Mouse (Mus musculus) CH12.LX (cell line): Measurements from ENCODE around the gene Ctnnd2. TPM values are rescaled to one million over a fixed set of nuclear protein-coding genes. Genes with fewer than 3 reads are reported as not detected.

Source experiments
- DNase-seq: peaks from one replicate; pipeline ENCODE4 v3.0.0-alpha.2; 2013; ENCODE audit errors: extremely low read depth
- H3K27ac ChIP-seq: 2 replicates; pipeline ENCODE4 v1.5.1; 2012; ENCODE audit warnings: low read depth, mild to moderate bottlenecking, control low read depth, moderate library complexity; ENCODE audit not compliant: insufficient read depth
- H3K27me3 ChIP-seq: replicated peaks from 2 replicates; pipeline ENCODE3; 2012; ENCODE audit warnings: inconsistent platforms
- H3K36me3 ChIP-seq, 2 experiments: replicated peaks in 1 of 2; 2 replicates each; pipeline versions ENCODE3 to v1.6.1; 2012; ENCODE audit warnings: inconsistent platforms in 1 of 2, low read length in 1 of 2, mild to moderate bottlenecking in 1 of 2, mixed read lengths in 1 of 2, moderate library complexity in 1 of 2; ENCODE audit not compliant: control insufficient read depth in 1 of 2, insufficient read depth in 1 of 2
- H3K4me1 ChIP-seq, 2 experiments: 2 replicates each; pipeline ENCODE4 v1.6.1; 2012; ENCODE audit warnings: inconsistent platforms in 1 of 2, moderate library complexity in 1 of 2; ENCODE audit not compliant: insufficient read depth in 2 of 2, control insufficient read depth in 1 of 2
- H3K4me2 ChIP-seq: 2 replicates; pipeline ENCODE4 v1.6.1; 2012; ENCODE audit warnings: low read depth, mild to moderate bottlenecking, control low read depth; ENCODE audit not compliant: poor library complexity, insufficient read depth, severe bottlenecking
- H3K4me3 ChIP-seq, 3 experiments: fragments of 150-350 bp in 1 of 3; sonication (generic) in 1 of 3; replicated peaks in 1 of 3; 2 replicates each; pipeline versions ENCODE3 to v1.5.1; 2011 to 2012; ENCODE audit warnings: low read depth in 2 of 3, low read length in 2 of 3, mild to moderate bottlenecking in 2 of 3, moderate library complexity in 2 of 3, control low read depth in 1 of 3, improper control_type of control experiment in 1 of 3, inconsistent platforms in 1 of 3, mixed read lengths in 1 of 3; ENCODE audit not compliant: poor library complexity in 1 of 3
- H3K79me2 ChIP-seq: replicated peaks from 2 replicates; pipeline ENCODE4 v1.6.1; 2012; ENCODE audit warnings: mild to moderate bottlenecking, moderate library complexity; ENCODE audit not compliant: control insufficient read depth, poor library complexity, insufficient read depth, severe bottlenecking; ENCODE audit errors: extremely low read depth
- H3K9ac ChIP-seq: 2 replicates; pipeline ENCODE4 v1.6.1; 2012; ENCODE audit warnings: low read depth, mild to moderate bottlenecking, control low read depth, moderate library complexity; ENCODE audit not compliant: insufficient read depth
- H3K9me3 ChIP-seq: replicated peaks from 2 replicates; pipeline ENCODE3; 2012; ENCODE audit warnings: low read length, inconsistent platforms, mixed read lengths
- BHLHE40 ChIP-seq: IDR thresholded peaks from 2 replicates; pipeline ENCODE4 v1.6.1; 2011; ENCODE audit warnings: mild to moderate bottlenecking, low read depth, low read length, improper control_type of control experiment
- CHD2 ChIP-seq: IDR thresholded peaks from 2 replicates; pipeline ENCODE4 v1.6.1; 2011; ENCODE audit warnings: low read length, improper control_type of control experiment
- ELF1 ChIP-seq: IDR thresholded peaks from 2 replicates; pipeline ENCODE4 v1.6.1; 2014; ENCODE audit warnings: low read depth, mild to moderate bottlenecking, inconsistent platforms, low read length, improper control_type of control experiment
- EP300 ChIP-seq: IDR thresholded peaks from 2 replicates; pipeline ENCODE4 v1.6.1; 2011; ENCODE audit warnings: low read length, improper control_type of control experiment
- ETS1 ChIP-seq: conservative IDR thresholded peaks from 2 replicates; pipeline ENCODE4 v1.6.1; 2012; ENCODE audit warnings: low read depth, mild to moderate bottlenecking, inconsistent platforms, low read length, improper control_type of control experiment, moderate library complexity
- MAFK ChIP-seq: IDR thresholded peaks from 2 replicates; pipeline ENCODE4 v1.6.1; 2011; ENCODE audit warnings: low read length, improper control_type of control experiment; ENCODE audit not compliant: insufficient replicate concordance
- MAX ChIP-seq: IDR thresholded peaks from 2 replicates; pipeline ENCODE4 v1.6.1; 2011; ENCODE audit warnings: low read length, improper control_type of control experiment
- MAZ ChIP-seq: IDR thresholded peaks from 2 replicates; pipeline ENCODE4 v1.6.1; 2012; ENCODE audit warnings: low read depth, mild to moderate bottlenecking, inconsistent platforms, low read length, improper control_type of control experiment, moderate library complexity
- MEF2A ChIP-seq: IDR thresholded peaks from 2 replicates; pipeline ENCODE4 v1.6.1; 2014; ENCODE audit warnings: low read depth, mild to moderate bottlenecking, inconsistent platforms, low read length, improper control_type of control experiment, borderline replicate concordance
- MXI1 ChIP-seq: IDR thresholded peaks from 2 replicates; pipeline ENCODE4 v1.6.1; 2011; ENCODE audit warnings: mild to moderate bottlenecking, low read depth, low read length, improper control_type of control experiment
- POLR2AphosphoS2 ChIP-seq: IDR thresholded peaks from 2 replicates; pipeline ENCODE4 v1.6.1; 2011; ENCODE audit warnings: low read depth, low read length, improper control_type of control experiment
- RAD21 ChIP-seq: IDR thresholded peaks from 2 replicates; pipeline ENCODE4 v1.6.1; 2011; ENCODE audit warnings: low read depth, mild to moderate bottlenecking, low read length, improper control_type of control experiment, moderate library complexity
- RCOR1 ChIP-seq: conservative IDR thresholded peaks from 2 replicates; pipeline ENCODE4 v1.6.1; 2012; ENCODE audit warnings: low read depth, mild to moderate bottlenecking, inconsistent platforms, low read length, improper control_type of control experiment
- SMC3 ChIP-seq: IDR thresholded peaks from 2 replicates; pipeline ENCODE4 v1.6.1; 2011; ENCODE audit warnings: low read depth, low read length, improper control_type of control experiment
- TBP ChIP-seq: conservative IDR thresholded peaks from 2 replicates; pipeline ENCODE4 v1.6.1; 2011; ENCODE audit warnings: low read depth, low read length, improper control_type of control experiment
- TCF12 ChIP-seq: IDR thresholded peaks from 2 replicates; pipeline ENCODE4 v1.6.1; 2014; ENCODE audit warnings: low read depth, mild to moderate bottlenecking, inconsistent platforms, low read length, improper control_type of control experiment
- UBTF ChIP-seq: IDR thresholded peaks from 2 replicates; pipeline ENCODE4 v1.6.1; 2012; ENCODE audit warnings: low read depth, mild to moderate bottlenecking, inconsistent platforms, low read length, improper control_type of control experiment, moderate library complexity
- USF2 ChIP-seq: conservative IDR thresholded peaks from 2 replicates; pipeline ENCODE4 v1.6.1; 2011; ENCODE audit warnings: low read depth, low read length, improper control_type of control experiment
- ZC3H11A ChIP-seq: IDR thresholded peaks from 2 replicates; pipeline ENCODE4 v1.6.1; 2012; ENCODE audit warnings: low read depth, mild to moderate bottlenecking, inconsistent platforms, low read length, improper control_type of control experiment
- ZKSCAN1 ChIP-seq: IDR thresholded peaks from 2 replicates; pipeline ENCODE4 v1.6.1; 2012; ENCODE audit warnings: low read depth, inconsistent platforms, low read length, improper control_type of control experiment, borderline replicate concordance
- ZMIZ1 ChIP-seq: IDR thresholded peaks from 2 replicates; pipeline ENCODE4 v1.6.1; 2012; ENCODE audit warnings: low read depth, mild to moderate bottlenecking, inconsistent platforms, low read length, improper control_type of control experiment
- ZNF384 ChIP-seq: IDR thresholded peaks from 2 replicates; pipeline ENCODE4 v1.6.1; 2012; ENCODE audit warnings: low read depth, low read length, improper control_type of control experiment, inconsistent platforms
- dilution Hi-C: fragments of 300-500 bp; cut with MboI; formaldehyde crosslinking; loops from 2 replicates; pipeline ENCODE4 v1.14.3; 2020; ENCODE audit warnings: low sequenced_read_pairs; ENCODE audit not compliant: extremely low pct_unique_long_range_greater_than_20kb, extremely low pct_ligation_motif_present
- in situ Hi-C: fragments of 300-500 bp; cut with MboI; formaldehyde crosslinking; loops from 3 replicates; pipeline ENCODE4 v1.14.3; 2019; ENCODE audit warnings: low sequenced_read_pairs, low pct_ligation_motif_present, low pct_unique_long_range_greater_than_20kb, mixed read lengths
- polyA plus RNA-seq: library from polyadenylated mRNA; unstranded; fragments of >175 nt; gene quantifications from 2 replicates; pipeline ENCODE4 v1.2.1, GENCODE M21; 2012; ENCODE audit warnings: low read depth; ENCODE audit not compliant: insufficient read length
- total RNA-seq, 2 experiments: library from RNA; depleted of rRNA; stranded (reverse); fragments of 300-350 nt in 1 of 2; fragments of >200 nt in 1 of 2; gene quantifications; 2 replicates each; pipeline ENCODE4 v1.2.3; 2012 to 2014

Ctnnd2 gene
- total and polyA plus RNA-seq, 3 experiments: 0.23 TPM; not detected in 2

DNA sequence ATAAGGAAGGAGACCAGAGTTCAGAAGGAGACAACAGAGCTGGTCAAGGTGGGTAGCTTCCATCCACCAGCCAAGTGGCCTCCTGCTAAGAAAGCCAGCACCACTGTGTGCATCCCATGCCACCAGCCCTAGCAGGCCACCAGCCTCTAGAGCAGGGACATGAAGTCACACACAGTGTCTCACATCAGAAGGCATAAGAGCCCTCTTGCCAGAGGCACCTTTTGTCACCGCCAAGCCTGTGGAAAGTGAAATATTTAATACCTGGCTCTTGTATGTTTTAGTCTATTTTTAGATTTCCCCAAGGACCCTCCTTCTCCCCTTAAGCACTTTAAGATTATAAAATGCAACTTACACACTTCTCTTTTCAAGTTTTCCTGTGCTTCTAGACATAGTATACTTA lies 802.0 kb downstream of the Ctnnd2 start:
- H3K4me3 ChIP-seq: no peak overlapping the region
- TF ChIP-seq ZMIZ1 (no peak), TCF12 (no peak), ELF1 (no peak), EP300 (no peak), MAZ (no peak), CHD2 (no peak), MAX (no peak), RCOR1 (no peak), POLR2AphosphoS2 (no peak), ZC3H11A (no peak), ZNF384 (no peak), ETS1 (no peak), BHLHE40 (no peak), ZKSCAN1 (no peak), MEF2A (no peak), USF2 (no peak), RAD21 (no peak), UBTF (no peak), MAFK (no peak)
- H3K27ac ChIP-seq: no peak overlapping the region
- no peaks in the 10 kb centered on the region for H3K36me3 ChIP-seq
- no peaks in the 10 kb centered on the region for H3K27me3 ChIP-seq
- H3K79me2 ChIP-seq: no peaks in the 10 kb centered on the region
- dilution Hi-C loops (no loop called here), in situ Hi-C loops (no loop called here)
- no peak overlapping the region for H3K4me2 ChIP-seq
- no peaks in the 10 kb centered on the region for H3K9me3 ChIP-seq
- no peak overlapping the region for H3K9ac ChIP-seq
- no peak for DNase-seq
- H3K4me1 ChIP-seq: peaks cover 3% of the 10 kb centered on the region in 2 experiments; a peak in 3 of 4 replicates

GRCm38 (mm10) chr15:30974991-30975775 lies 802.8 kb downstream of the Ctnnd2 start:
- no peaks in the 10 kb centered on the region for H3K9me3 ChIP-seq
- H3K79me2 ChIP-seq: no peaks in the 10 kb centered on the region
- H3K36me3 ChIP-seq: no peaks in the 10 kb centered on the region
- H3K4me1 ChIP-seq: peaks cover 3% of the 10 kb centered on the region in 2 experiments; a peak in 3 of 4 replicates
- H3K4me3 ChIP-seq: no peak overlapping the region
- H3K4me2 ChIP-seq: peak overlapping the region; percentile 24; the same call in 1 of the 2 replicates
- H3K9ac ChIP-seq: no peak overlapping the region
- H3K27ac ChIP-seq: no peak overlapping the region
- H3K27me3 ChIP-seq: no peaks in the 10 kb centered on the region
- dilution Hi-C loops: no loop called here
- in situ Hi-C loops: no loop called here
- TF ChIP-seq MXI1 (no peak), MEF2A (no peak), ZC3H11A (no peak), SMC3 (no peak), TBP (no peak)
- no peak for DNase-seq
